Mouse (Mus musculus) testis, adult 2 months (tissue): Measurements from ENCODE around the gene Ethe1.
A peak's percentile ranks its signal among the peaks of the same experiment; 100 is the strongest.

Experiments used
- CTCF ChIP-seq: fragments of 200-500 bp; IDR thresholded peaks from 2 replicates; pipeline ENCODE4 v1.5.1; 2012; ENCODE audit warnings: low read depth, mild to moderate bottlenecking, inconsistent platforms, low read length, moderate library complexity; ENCODE audit not compliant: control insufficient read depth, insufficient read depth, insufficient replicate concordance
- POLR2A ChIP-seq: fragments of 200-500 bp; IDR thresholded peaks from 2 replicates; pipeline ENCODE4 v1.6.1; 2012; ENCODE audit warnings: low read depth, mild to moderate bottlenecking, inconsistent platforms, low read length, moderate library complexity; ENCODE audit not compliant: control insufficient read depth

DNA sequence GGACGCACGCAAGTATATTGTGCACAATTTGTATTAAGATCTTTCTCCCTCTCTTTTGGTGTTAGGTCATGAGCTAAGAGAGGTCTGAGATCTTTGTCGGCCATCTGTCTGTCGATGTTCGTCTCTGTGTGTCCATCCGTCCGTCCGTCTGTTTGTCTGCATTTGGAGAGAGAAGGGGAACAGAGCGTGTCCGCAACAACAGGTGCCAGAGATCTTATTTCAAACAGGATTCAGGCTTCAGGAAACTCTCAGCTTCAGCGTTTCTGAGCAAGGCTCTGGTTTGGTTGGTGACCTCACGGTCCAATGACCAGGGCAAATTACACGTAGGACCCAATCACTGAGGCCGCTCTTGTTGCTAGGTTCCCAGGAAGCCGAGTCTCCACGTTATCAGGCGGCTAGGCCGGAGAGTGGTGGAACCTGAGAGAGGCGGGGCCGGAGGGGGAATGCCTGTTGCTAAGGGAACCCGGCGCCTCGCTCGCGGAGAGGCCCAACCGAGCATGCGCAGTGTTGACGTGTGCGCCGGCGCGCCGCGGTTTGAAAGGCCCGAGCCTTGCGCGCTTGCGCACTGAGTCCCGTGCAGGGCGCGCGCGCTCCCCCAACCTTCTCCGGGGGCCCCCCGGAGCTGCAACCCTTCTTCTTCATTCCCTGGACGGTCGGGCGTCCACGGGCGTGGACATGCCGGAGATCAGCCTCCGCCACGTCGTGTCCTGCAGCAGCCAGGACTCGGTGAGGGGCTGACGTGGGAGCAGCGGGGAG, 40.5 kb upstream of the Ethe1 start:
- TF ChIP-seq POLR2A (peak; percentile 72), CTCF (no peak)
